Mouse (Mus musculus): ENCODE results near the gene Gng11. TPM values are rescaled to one million over a fixed set of nuclear protein-coding genes. Genes with fewer than 3 reads are reported as not detected.

Gene Gng11
- polyA plus RNA-seq, 1 experiment = 14.6 TPM

- no peak overlapping the region for H3K27ac ChIP-seq (ENCODE audit: insufficient read depth, low read depth, low read length)
These were observed 22.7 kb downstream of the Gng11 start for GRCm38 (mm10) chr6:4026367-4026766.

GRCm38 (mm10) chr6:4030956-4031355, 27.3 kb downstream of the Gng11 start:
- Histone ChIP-seq H3K4me1 (ENCODE audit: control insufficient read depth, insufficient read depth, insufficient read length, low read length) (no peaks in the 10 kb centered on the region), H3K27me3 (ENCODE audit: control insufficient read depth, insufficient read depth, low read length) (no peaks in the 10 kb centered on the region), H3K4me3 (ENCODE audit: low read depth, low read length) (no peak overlapping the region), H3K36me3 (ENCODE audit: control insufficient read depth, insufficient read depth, low read length) (no peaks in the 10 kb centered on the region), H3K27ac (ENCODE audit: insufficient read depth, low read depth, low read length) (no peak overlapping the region)
- TF ChIP-seq POLR2A (IDR thresholded peaks at IDR 0.05; ENCODE audit: low read depth, low read length) = no peak
- TF ChIP-seq CTCF (IDR thresholded peaks at IDR 0.05; ENCODE audit: extremely low read depth, insufficient read length, insufficient replicate concordance, low read depth, low read length) = no peak
- whole genome bisulfite sequencing = 76% methylated on average over 3 of the region's 3 CpGs

More at GRCm38 (mm10) chr6:4026367-4026766, 22.7 kb downstream of the Gng11 start:
- Histone ChIP-seq H3K4me1 (ENCODE audit: control insufficient read depth, insufficient read depth, insufficient read length, low read length) (no peaks in the 10 kb centered on the region), H3K36me3 (ENCODE audit: control insufficient read depth, insufficient read depth, low read length) (no peaks in the 10 kb centered on the region), H3K27me3 (ENCODE audit: control insufficient read depth, insufficient read depth, low read length) (no peaks in the 10 kb centered on the region), H3K4me3 (ENCODE audit: low read depth, low read length) (no peak overlapping the region)
- TF ChIP-seq CTCF (IDR thresholded peaks at IDR 0.05; ENCODE audit: extremely low read depth, insufficient read length, insufficient replicate concordance, low read depth, low read length) = no peak
- TF ChIP-seq POLR2A (IDR thresholded peaks at IDR 0.05; ENCODE audit: low read depth, low read length) = no peak
- 57% methylated on average over 2 of the region's 2 CpGs for WGBS

DNA sequence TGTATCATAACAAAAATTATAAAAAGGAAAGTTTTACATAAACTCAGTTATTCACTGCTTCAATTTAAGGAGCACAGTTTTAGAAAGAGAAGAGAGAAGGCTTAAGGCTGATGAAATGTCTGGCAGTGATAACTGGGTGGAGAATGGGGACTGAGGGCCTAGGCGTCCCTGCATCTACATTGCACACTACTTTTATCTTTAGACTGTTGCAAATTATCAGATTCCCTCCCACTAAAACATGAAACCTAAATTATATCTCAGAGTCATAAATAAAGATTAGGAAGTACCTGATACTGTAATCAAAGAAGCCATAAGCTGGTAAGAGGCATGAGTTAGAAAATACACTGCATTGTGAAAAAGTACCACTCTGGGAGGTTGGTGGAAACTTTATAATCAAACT, 38.1 kb downstream of the Gng11 start:
- Histone ChIP-seq H3K27me3 (ENCODE audit: control insufficient read depth, insufficient read depth, low read length) (no peaks in the 10 kb centered on the region), H3K27ac (ENCODE audit: insufficient read depth, low read depth, low read length) (no peak overlapping the region), H3K4me3 (ENCODE audit: low read depth, low read length) (no peak overlapping the region), H3K36me3 (ENCODE audit: control insufficient read depth, insufficient read depth, low read length) (no peaks in the 10 kb centered on the region), H3K4me1 (ENCODE audit: control insufficient read depth, insufficient read depth, insufficient read length, low read length) (no peaks in the 10 kb centered on the region)
- WGBS = 43% methylated on average over 1 of the region's 1 CpGs
- no peak for TF ChIP-seq CTCF (IDR thresholded peaks at IDR 0.05; ENCODE audit: extremely low read depth, insufficient read length, insufficient replicate concordance, low read depth, low read length)
- TF ChIP-seq POLR2A (IDR thresholded peaks at IDR 0.05; ENCODE audit: low read depth, low read length) = no peak

GRCm38 (mm10) chr6:4047200-4047599, 43.5 kb downstream of the Gng11 start:
- no peak overlapping the region for H3K4me3 ChIP-seq (ENCODE audit: low read depth, low read length)
- no peaks in the 10 kb centered on the region for H3K27me3 ChIP-seq (ENCODE audit: control insufficient read depth, insufficient read depth, low read length)
- WGBS = 81% methylated on average over 1 of the region's 1 CpGs
- H3K4me1 ChIP-seq (ENCODE audit: control insufficient read depth, insufficient read depth, insufficient read length, low read length) = no peaks in the 10 kb centered on the region
- TF ChIP-seq CTCF (IDR thresholded peaks at IDR 0.05; ENCODE audit: extremely low read depth, insufficient read length, insufficient replicate concordance, low read depth, low read length) = no peak
- TF ChIP-seq POLR2A (IDR thresholded peaks at IDR 0.05; ENCODE audit: low read depth, low read length) = no peak
- H3K27ac ChIP-seq (ENCODE audit: insufficient read depth, low read depth, low read length) = no peak overlapping the region
- no peaks in the 10 kb centered on the region for H3K36me3 ChIP-seq (ENCODE audit: control insufficient read depth, insufficient read depth, low read length)

- no peak overlapping the region for H3K4me3 ChIP-seq (ENCODE audit: low read depth, low read length)
- no peaks in the 10 kb centered on the region for H3K36me3 ChIP-seq (ENCODE audit: control insufficient read depth, insufficient read depth, low read length)
- H3K27ac ChIP-seq (ENCODE audit: insufficient read depth, low read depth, low read length) = no peak overlapping the region
- no peak for TF ChIP-seq POLR2A (IDR thresholded peaks at IDR 0.05; ENCODE audit: low read depth, low read length)
- no peak for TF ChIP-seq CTCF (IDR thresholded peaks at IDR 0.05; ENCODE audit: extremely low read depth, insufficient read length, insufficient replicate concordance, low read depth, low read length)
- no peaks in the 10 kb centered on the region for H3K27me3 ChIP-seq (ENCODE audit: control insufficient read depth, insufficient read depth, low read length)
- 34% methylated on average over 1 of the region's 1 CpGs for WGBS
- H3K4me1 ChIP-seq (ENCODE audit: control insufficient read depth, insufficient read depth, insufficient read length, low read length) = no peaks in the 10 kb centered on the region
These were observed 49.1 kb downstream of the Gng11 start for GRCm38 (mm10) chr6:4052843-4053242.

DNA sequence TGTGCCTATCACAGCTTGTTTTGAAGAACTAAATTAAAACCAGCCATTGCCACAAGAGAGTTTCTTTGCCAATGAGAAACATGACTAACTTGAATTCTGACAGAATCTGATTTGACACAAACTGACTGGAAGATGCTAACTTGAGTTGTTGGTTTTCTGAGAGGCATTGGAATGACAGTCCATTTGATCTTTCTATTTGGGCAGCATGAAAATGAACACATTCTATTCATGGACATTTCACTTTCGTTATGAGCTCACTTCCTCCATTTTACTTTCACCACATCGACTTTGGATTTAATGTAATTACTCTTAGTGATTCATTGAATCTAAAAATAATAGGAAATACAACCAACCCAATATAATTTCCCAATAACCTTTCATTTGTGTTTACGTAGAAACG, 50.7 kb downstream of the Gng11 start:
- WGBS = 89% methylated on average over 4 of the region's 4 CpGs
- Histone ChIP-seq H3K27ac (ENCODE audit: insufficient read depth, low read depth, low read length) (no peak overlapping the region), H3K4me3 (ENCODE audit: low read depth, low read length) (no peak overlapping the region), H3K27me3 (ENCODE audit: control insufficient read depth, insufficient read depth, low read length) (no peaks in the 10 kb centered on the region), H3K4me1 (ENCODE audit: control insufficient read depth, insufficient read depth, insufficient read length, low read length) (no peaks in the 10 kb centered on the region), H3K36me3 (ENCODE audit: control insufficient read depth, insufficient read depth, low read length) (no peaks in the 10 kb centered on the region)
- TF ChIP-seq POLR2A (IDR thresholded peaks at IDR 0.05; ENCODE audit: low read depth, low read length) = no peak
- TF ChIP-seq CTCF (IDR thresholded peaks at IDR 0.05; ENCODE audit: extremely low read depth, insufficient read length, insufficient replicate concordance, low read depth, low read length) = no peak

Other genes starting within 250 kb of the Gng11 start
- gene Calcr, start 239.2 kb upstream of the Gng11 start, polyA plus RNA-seq (2012; rRNA removed) = not detected in 2 replicates
- 0.23 and 0.39 TPM in 2 replicates for gene Tfpi2, start 15.0 kb upstream of the Gng11 start, polyA plus RNA-seq (2012; rRNA removed)
- gene Gngt1, start 10.1 kb upstream of the Gng11 start, polyA plus RNA-seq (2012; rRNA removed) = not detected in 2 replicates
- 4.0 and 8.0 TPM in 2 replicates for gene Bet1, start 83.1 kb downstream of the Gng11 start, polyA plus RNA-seq (2012; rRNA removed)